Mouse (Mus musculus): ENCODE measurements around the gene Lce3a. TPM values are rescaled to one million over a fixed set of nuclear protein-coding genes. Genes with fewer than 3 reads are reported as not detected.

Lce3a gene
- polyA plus RNA-seq, 1 experiment from 2014 or later, result not detected

Other genes starting within 250 kb of the Lce3a start
- gene Lce1c, start 247.0 kb downstream of the Lce3a start, polyA plus RNA-seq (2015; fragmentation: Nextera tagmentation; extraction: Ambion mirVana), result not detected in 2 replicates
- not detected in 2 replicates for gene Lce1d, start 239.0 kb downstream of the Lce3a start, polyA plus RNA-seq (2015; fragmentation: Nextera tagmentation; extraction: Ambion mirVana)
- not detected in 2 replicates for gene Lce1e, start 217.2 kb downstream of the Lce3a start, polyA plus RNA-seq (2015; fragmentation: Nextera tagmentation; extraction: Ambion mirVana)
- not detected in 2 replicates for gene Lce1f, start 205.9 kb downstream of the Lce3a start, polyA plus RNA-seq (2015; fragmentation: Nextera tagmentation; extraction: Ambion mirVana)
- gene Gm38119, start 187.1 kb downstream of the Lce3a start, polyA plus RNA-seq (2015; fragmentation: Nextera tagmentation; extraction: Ambion mirVana), result not detected in 2 replicates
- not detected in 2 replicates for gene Lce1g, start 173.9 kb downstream of the Lce3a start, polyA plus RNA-seq (2015; fragmentation: Nextera tagmentation; extraction: Ambion mirVana)
- gene Lce1h, start 161.2 kb downstream of the Lce3a start, polyA plus RNA-seq (2015; fragmentation: Nextera tagmentation; extraction: Ambion mirVana), result not detected in 2 replicates
- gene Lce1i, start 147.3 kb downstream of the Lce3a start, polyA plus RNA-seq (2015; fragmentation: Nextera tagmentation; extraction: Ambion mirVana), result not detected in 2 replicates
- not detected in 2 replicates for gene Lce1j, start 135.7 kb downstream of the Lce3a start, polyA plus RNA-seq (2015; fragmentation: Nextera tagmentation; extraction: Ambion mirVana)
- gene Lce1k, start 118.3 kb downstream of the Lce3a start, polyA plus RNA-seq (2015; fragmentation: Nextera tagmentation; extraction: Ambion mirVana), result not detected in 2 replicates
- gene Kprp, start 99.0 kb downstream of the Lce3a start, polyA plus RNA-seq (2015; fragmentation: Nextera tagmentation; extraction: Ambion mirVana), result not detected in 2 replicates
- not detected in 2 replicates for gene Lce1l, start 74.9 kb downstream of the Lce3a start, polyA plus RNA-seq (2015; fragmentation: Nextera tagmentation; extraction: Ambion mirVana)
- not detected in 2 replicates for gene 2310050C09Rik, start 56.0 kb downstream of the Lce3a start, polyA plus RNA-seq (2015; fragmentation: Nextera tagmentation; extraction: Ambion mirVana)
- gene Lce3b, start 6.7 kb upstream of the Lce3a start, polyA plus RNA-seq (2015; fragmentation: Nextera tagmentation; extraction: Ambion mirVana), result not detected in 2 replicates
- gene Lce3c, start 18.3 kb upstream of the Lce3a start, polyA plus RNA-seq (2015; fragmentation: Nextera tagmentation; extraction: Ambion mirVana), result not detected in 2 replicates
- gene Lce3d, start 31.2 kb upstream of the Lce3a start, polyA plus RNA-seq (2015; fragmentation: Nextera tagmentation; extraction: Ambion mirVana), result not detected in 2 replicates
- gene Lce3e, start 40.8 kb upstream of the Lce3a start, polyA plus RNA-seq (2015; fragmentation: Nextera tagmentation; extraction: Ambion mirVana), result not detected in 2 replicates
- 0.29 TPM in 1 of 2 replicates, not detected in the other for gene Lce3f, start 66.0 kb upstream of the Lce3a start, polyA plus RNA-seq (2015; fragmentation: Nextera tagmentation; extraction: Ambion mirVana)
- gene Crct1, start 89.5 kb upstream of the Lce3a start, polyA plus RNA-seq (2015; fragmentation: Nextera tagmentation; extraction: Ambion mirVana), result 0.18 TPM in 1 of 2 replicates, not detected in the other
- not detected in 2 replicates for gene Lce1m, start 92.8 kb upstream of the Lce3a start, polyA plus RNA-seq (2015; fragmentation: Nextera tagmentation; extraction: Ambion mirVana)
- gene Gm4858, start 142.6 kb upstream of the Lce3a start, polyA plus RNA-seq (2015; fragmentation: Nextera tagmentation; extraction: Ambion mirVana), result not detected in 2 replicates
- not detected in 2 replicates for gene Crnn, start 218.6 kb upstream of the Lce3a start, polyA plus RNA-seq (2015; fragmentation: Nextera tagmentation; extraction: Ambion mirVana)

Measured in heart, embryonic 15.5 days (tissue).